ENCODE assay signal across 18 mouse cellular contexts in genomic region chr7:16241787-16242186, GRCm38 (mm10). TPM values are rescaled to one million over a fixed set of nuclear protein-coding genes. Genes with fewer than 3 reads are reported as not detected.
A peak's percentile ranks its signal among the peaks of the same experiment; 100 is the strongest.
DNase-seq lines count a peak whose midpoint lies in the region; ATAC-seq and TF ChIP-seq lines count a peak whose summit lies in the region.
"Had no signal": no experiment of that assay in that cellular context is flagged by ENCODE, and none has a peak within 500 bp of the region (broad histone marks: within the 10 kb centered on the region; RNA-seq: fewer than 3 reads in every experiment).

No protein-coding gene starts in this region.

- H3K4me3 ChIP-seq in gastrocnemius, adult 2 months = 0 out of 2 replicates have a peak overlapping the region, but pooled peaks have one; percentile 3
- peak overlapping the region; percentile 42 for H3K4me3 ChIP-seq in megakaryocyte, embryonic 14.5 days (replicated peaks)
- H3K4me3 ChIP-seq in liver, embryonic 12.5 days = peak overlapping the region; percentile 14
- H3K4me3 ChIP-seq in kidney, embryonic 15.5 days (replicated peaks) = no peak overlapping the region
- H3K4me3 ChIP-seq: forebrain, embryonic 10.5 days; limb, embryonic 10.5 days; midbrain, embryonic 15.5 days had no signal

- TF ChIP-seq CTCF in gastrocnemius, adult 2 months (IDR thresholded peaks at IDR 0.05) = no peak

- WGBS in liver, embryonic 12.5 days (ENCODE audit: insufficient replicate concordance) = 26% methylated on average over 11 of the region's 11 CpGs
- WGBS in kidney, embryonic 15.5 days = 47% methylated on average over 11 of the region's 11 CpGs

- H3K9me3 ChIP-seq in megakaryocyte, embryonic 14.5 days = peaks cover 7% of the 10 kb centered on the region
- no peaks in the 10 kb centered on the region for H3K9me3 ChIP-seq in liver, embryonic 12.5 days (replicated peaks)
- H3K9me3 ChIP-seq in kidney, embryonic 15.5 days (replicated peaks) = no peaks in the 10 kb centered on the region
- H3K9me3 ChIP-seq: forebrain, embryonic 10.5 days; limb, embryonic 10.5 days; midbrain, embryonic 15.5 days had no signal

- H3K27ac ChIP-seq in gastrocnemius, adult 2 months = no peak overlapping the region
- peak overlapping the region; percentile 85 for H3K27ac ChIP-seq in liver, embryonic 12.5 days
- no peak overlapping the region for H3K27ac ChIP-seq in kidney, embryonic 15.5 days
- H3K27ac ChIP-seq: forebrain, embryonic 10.5 days; limb, embryonic 10.5 days; midbrain, embryonic 15.5 days had no signal

- peak overlapping the region; percentile 53 for H3K9ac ChIP-seq in liver, embryonic 12.5 days
- no peak overlapping the region for H3K9ac ChIP-seq in kidney, embryonic 15.5 days
- H3K9ac ChIP-seq: midbrain, embryonic 15.5 days had no signal

- DNase-seq in gastrocnemius, adult 2 months = no peak
- DNase-seq in gastrocnemius, adult 18-20 months (ENCODE audit: low spot score) = no peak
- no peak for DNase-seq in adipocyte (ENCODE audit: low spot score)
- DNase-seq in right cerebral cortex, adult 18-20 months = no peak
- DNase-seq: B cell, adult 2 months; cerebellum, adult 11 months; gastrocnemius, postnatal 10 days; kidney, postnatal 10 days; spleen, adult 18-20 months had no signal

- no peaks in the 10 kb centered on the region for H3K27me3 ChIP-seq in megakaryocyte, embryonic 14.5 days (replicated peaks)
- no peaks in the 10 kb centered on the region for H3K27me3 ChIP-seq in liver, embryonic 12.5 days (replicated peaks)
- no peaks in the 10 kb centered on the region for H3K27me3 ChIP-seq in kidney, embryonic 15.5 days
- H3K27me3 ChIP-seq: midbrain, embryonic 15.5 days had no signal

- peaks cover 12% of the 10 kb centered on the region for H3K36me3 ChIP-seq in megakaryocyte, embryonic 14.5 days (replicated peaks; ENCODE audit: low read length)
- peaks cover 14% of the 10 kb centered on the region for H3K36me3 ChIP-seq in liver, embryonic 12.5 days
- H3K36me3 ChIP-seq in kidney, embryonic 15.5 days = no peaks in the 10 kb centered on the region
- H3K36me3 ChIP-seq: forebrain, embryonic 10.5 days; limb, embryonic 10.5 days; midbrain, embryonic 15.5 days had no signal

- H3K4me2 ChIP-seq in liver, embryonic 12.5 days = peak overlapping the region; percentile 66
- H3K4me2 ChIP-seq in kidney, embryonic 15.5 days = no peak overlapping the region
- H3K4me2 ChIP-seq: midbrain, embryonic 15.5 days had no signal

- intact Hi-C loops in gastrocnemius, adult 2 months (cut with DNase I) = no loop called here

- ATAC-seq in megakaryocyte, adult 5-6 weeks (ENCODE audit: poor library complexity, severe bottlenecking) = no peak
- ATAC-seq in liver, embryonic 12.5 days = no peak
- no peak for ATAC-seq in kidney, embryonic 15.5 days (replicated peaks; ENCODE audit: low FRiP score)
- ATAC-seq: hindbrain, embryonic 16.5 days; midbrain, embryonic 15.5 days had no signal

- H3K4me1 ChIP-seq in megakaryocyte, embryonic 14.5 days = peaks cover 86% of the 10 kb centered on the region
- H3K4me1 ChIP-seq in liver, embryonic 12.5 days = peaks cover 61% of the 10 kb centered on the region
- 0 out of 2 replicates have a peak, but pooled peaks cover 7% of the 10 kb centered on the region for H3K4me1 ChIP-seq in kidney, embryonic 15.5 days
- H3K4me1 ChIP-seq: forebrain, embryonic 10.5 days; limb, embryonic 10.5 days; midbrain, embryonic 15.5 days had no signal

RNA-seq across cellular contexts. Expression of gene C5ar2, which starts 2.2 kb away (rescaled TPM):
- under 1 TPM; 0.18 to 0.39 TPM for total RNA-seq in gastrocnemius, adult 2 months (2021)
- total RNA-seq in gastrocnemius, adult 18-20 months (2021) = under 1 TPM; 0.25 to 0.26 TPM
- polyA plus RNA-seq in megakaryocyte, embryonic 14.5 days (2012; ENCODE audit: insufficient read depth, low replicate concordance) = 0.04 TPM in 1 of 2 replicates, not detected in the other
- 5.7 and 7.4 TPM in 2 replicates for total RNA-seq in megakaryocyte, adult 5-6 weeks (2015)
- total RNA-seq in megakaryocyte, adult 5-6 weeks (2017) = 6.9 and 10.7 TPM in 2 replicates
- 1.6 and 1.7 TPM in 2 replicates for polyA plus RNA-seq in liver, embryonic 12.5 days (2016; fragmentation: Nextera tagmentation; extraction: Ambion mirVana)
- 0.04 and 0.08 TPM in 2 replicates for polyA plus RNA-seq in kidney, embryonic 15.5 days (2015; fragmentation: Nextera tagmentation; extraction: Ambion mirVana)
- polyA plus RNA-seq: midbrain, embryonic 15.5 days; neural tube, embryonic 11.5 days had no signal

RNA-seq across cellular contexts. Expression of gene C5ar1, which starts 17.6 kb away (rescaled TPM):
- total RNA-seq in gastrocnemius, adult 2 months (2021) = 1 to 10 TPM; 1.6 to 2.4 TPM
- total RNA-seq in gastrocnemius, adult 18-20 months (2021) = 1 to 10 TPM; 1.5 to 2.3 TPM
- polyA plus RNA-seq in megakaryocyte, embryonic 14.5 days (2012; ENCODE audit: insufficient read depth, low replicate concordance) = 2.0 and 6.6 TPM in 2 replicates
- 49.8 TPM in 2 replicates for total RNA-seq in megakaryocyte, adult 5-6 weeks (2015)
- total RNA-seq in megakaryocyte, adult 5-6 weeks (2017) = 13.6 and 22.2 TPM in 2 replicates
- 1.7 and 2.1 TPM in 2 replicates for polyA plus RNA-seq in liver, embryonic 12.5 days (2016; fragmentation: Nextera tagmentation; extraction: Ambion mirVana)
- polyA plus RNA-seq in kidney, embryonic 15.5 days (2015; fragmentation: Nextera tagmentation; extraction: Ambion mirVana) = 2.5 and 3.7 TPM in 2 replicates

RNA-seq across cellular contexts. Expression of gene Dhx34, which starts 19.9 kb away (rescaled TPM):
- 1 to 10 TPM; 3.8 to 4.4 TPM for total RNA-seq in gastrocnemius, adult 2 months (2021)
- total RNA-seq in gastrocnemius, adult 18-20 months (2021) = 1 to 10 TPM; 3.9 to 4.4 TPM
- 29.7 and 75.4 TPM in 2 replicates for polyA plus RNA-seq in megakaryocyte, embryonic 14.5 days (2012; ENCODE audit: insufficient read depth, low replicate concordance)
- total RNA-seq in megakaryocyte, adult 5-6 weeks (2015) = 8.5 and 9.5 TPM in 2 replicates
- 7.5 and 8.3 TPM in 2 replicates for total RNA-seq in megakaryocyte, adult 5-6 weeks (2017)
- 9.5 and 9.6 TPM in 2 replicates for polyA plus RNA-seq in liver, embryonic 12.5 days (2016; fragmentation: Nextera tagmentation; extraction: Ambion mirVana)
- 14.1 and 18.2 TPM in 2 replicates for polyA plus RNA-seq in kidney, embryonic 15.5 days (2015; fragmentation: Nextera tagmentation; extraction: Ambion mirVana)

RNA-seq across cellular contexts. Expression of gene Inafm1, which starts 31.6 kb away (rescaled TPM):
- total RNA-seq in gastrocnemius, adult 2 months (2021) = 10 to 100 TPM; 15.7 to 15.8 TPM
- total RNA-seq in gastrocnemius, adult 18-20 months (2021) = 10 to 100 TPM; 14.2 to 14.3 TPM
- polyA plus RNA-seq in megakaryocyte, embryonic 14.5 days (2012; ENCODE audit: insufficient read depth, low replicate concordance) = 53.8 and 168 TPM in 2 replicates
- 7.3 and 8.7 TPM in 2 replicates for total RNA-seq in megakaryocyte, adult 5-6 weeks (2015)
- 3.7 and 5.4 TPM in 2 replicates for total RNA-seq in megakaryocyte, adult 5-6 weeks (2017)
- polyA plus RNA-seq in liver, embryonic 12.5 days (2016; fragmentation: Nextera tagmentation; extraction: Ambion mirVana) = 8.6 and 8.8 TPM in 2 replicates
- polyA plus RNA-seq in kidney, embryonic 15.5 days (2015; fragmentation: Nextera tagmentation; extraction: Ambion mirVana) = 16.4 and 19.5 TPM in 2 replicates

RNA-seq across cellular contexts. Expression of gene Ccdc9, which starts 44.8 kb away (rescaled TPM):
- 10 to 100 TPM; 41.0 to 42.1 TPM for total RNA-seq in gastrocnemius, adult 2 months (2021)
- 10 to 100 TPM; 35.7 to 38.9 TPM for total RNA-seq in gastrocnemius, adult 18-20 months (2021)
- 27.8 and 101 TPM in 2 replicates for polyA plus RNA-seq in megakaryocyte, embryonic 14.5 days (2012; ENCODE audit: insufficient read depth, low replicate concordance)
- total RNA-seq in megakaryocyte, adult 5-6 weeks (2015) = 26.0 and 30.3 TPM in 2 replicates
- total RNA-seq in megakaryocyte, adult 5-6 weeks (2017) = 117 and 121 TPM in 2 replicates
- polyA plus RNA-seq in liver, embryonic 12.5 days (2016; fragmentation: Nextera tagmentation; extraction: Ambion mirVana) = 29.7 and 30.0 TPM in 2 replicates
- 28.9 and 33.0 TPM in 2 replicates for polyA plus RNA-seq in kidney, embryonic 15.5 days (2015; fragmentation: Nextera tagmentation; extraction: Ambion mirVana)

Comparison
In these comparisons a context has a peak if more than half of its experiments do, and no peak if none do; other contexts are left out.
1. RNA of gene C5ar2, which starts 2.2 kb away (total RNA-seq): 5.7 to 10.7 TPM in megakaryocyte, adult 5-6 weeks; 0.18 to 0.39 TPM in gastrocnemius, adult 2 months and 0.25 to 0.26 TPM in gastrocnemius, adult 18-20 months; every median in the first group is over 4 times any median in the second.
2. RNA of gene C5ar1, which starts 17.6 kb away (total RNA-seq): 13.6 to 49.8 TPM in megakaryocyte, adult 5-6 weeks; 1.6 to 2.4 TPM in gastrocnemius, adult 2 months and 1.5 to 2.3 TPM in gastrocnemius, adult 18-20 months; every median in the first group is over 4 times any median in the second.